Mouse (Mus musculus) adrenal gland, adult (tissue): Measurements from ENCODE around the gene Parvb.

Experiments used
- DNase-seq, 2 experiments: peaks; one replicate each; pipeline ENCODE4 v3.0.0; 2022 to 2023; ENCODE audit warnings: low spot score in 1 of 2; ENCODE audit not compliant: inconsistent age in 2 of 2

The Parvb gene

GRCm38 (mm10) chr15:84254387-84254786 is 22.5 kb downstream of the Parvb start:
- no peak for DNase-seq

GRCm38 (mm10) chr15:84256254-84256850 is 24.5 kb downstream of the Parvb start:
- DNase-seq, result no peak

- DNase-seq, result no peak
These were observed 25.0 kb downstream of the Parvb start for GRCm38 (mm10) chr15:84256864-84257263.

DNA sequence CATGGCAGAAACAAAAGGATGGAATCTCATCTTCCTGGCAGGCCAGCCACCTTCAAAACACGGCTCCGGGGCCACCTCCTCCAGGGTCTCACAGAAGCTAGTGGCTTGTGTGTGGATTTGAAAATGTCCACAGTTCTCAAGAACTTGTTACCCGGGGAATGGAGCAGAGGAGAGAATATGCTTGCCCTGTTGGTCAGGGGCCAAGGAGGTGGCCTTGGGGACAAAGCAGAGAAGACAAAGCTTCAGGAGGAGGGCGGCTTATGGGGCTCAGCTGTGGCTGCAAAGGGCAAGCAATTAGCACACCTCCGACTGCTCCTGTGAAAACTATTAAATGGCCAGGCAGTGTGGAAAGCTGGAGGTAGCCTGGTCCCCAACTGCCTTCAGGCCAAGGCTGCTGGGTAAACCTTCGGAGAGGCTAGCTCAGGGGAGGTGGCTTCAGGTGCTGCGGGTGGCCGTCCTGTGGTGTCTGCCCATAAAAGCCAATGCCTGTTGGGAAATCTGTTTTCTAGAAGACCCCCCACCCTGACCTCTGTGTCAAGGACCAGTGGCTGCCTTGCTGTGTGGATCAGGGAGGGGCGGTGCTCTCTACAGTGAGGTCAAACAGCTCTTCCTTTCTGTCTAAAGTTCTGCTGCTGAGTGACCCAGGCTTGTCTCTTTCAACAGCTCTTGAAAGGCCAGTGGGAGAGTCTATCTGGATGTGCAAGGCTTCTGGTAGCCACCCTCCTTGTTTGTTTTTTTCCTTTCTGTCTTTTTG is 26.9 kb downstream of the Parvb start:
- DNase-seq, result peak; percentile 48 to 73

DNA sequence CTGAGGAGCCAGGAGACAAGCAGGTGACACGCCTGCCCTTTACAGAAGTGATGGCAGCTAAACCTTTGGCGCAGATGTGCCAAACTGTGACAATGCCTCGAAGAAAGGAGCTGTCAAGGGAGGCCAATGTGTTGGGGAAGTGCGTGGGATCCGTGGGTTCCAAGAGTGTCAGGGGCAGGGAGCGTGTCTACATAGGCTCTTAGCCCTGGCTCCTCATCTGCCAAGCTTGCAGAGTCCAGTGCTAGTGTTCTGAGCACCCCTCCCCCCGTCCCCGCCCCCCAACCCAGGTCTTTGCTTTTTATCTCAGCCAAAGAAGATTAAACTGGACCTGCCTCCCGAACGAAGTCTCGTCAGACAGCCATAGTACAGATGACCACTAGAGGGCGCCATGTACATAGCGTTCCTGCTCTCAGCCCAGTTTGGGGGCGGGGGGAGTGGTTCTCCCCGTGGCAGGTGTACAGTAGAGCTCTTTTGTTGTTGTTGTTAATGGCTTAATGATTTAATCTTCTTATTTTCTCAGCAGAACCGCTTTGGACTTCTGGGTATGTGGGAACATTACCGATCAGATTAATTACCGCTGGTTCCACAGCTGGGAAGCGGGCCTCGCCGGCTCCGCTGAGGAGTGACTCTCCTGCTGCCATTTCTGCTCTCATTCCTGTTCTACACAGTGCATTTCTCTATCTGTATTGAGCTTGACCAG is 28.4 kb downstream of the Parvb start:
- DNase-seq, result peak; percentile 75 to 92

DNA sequence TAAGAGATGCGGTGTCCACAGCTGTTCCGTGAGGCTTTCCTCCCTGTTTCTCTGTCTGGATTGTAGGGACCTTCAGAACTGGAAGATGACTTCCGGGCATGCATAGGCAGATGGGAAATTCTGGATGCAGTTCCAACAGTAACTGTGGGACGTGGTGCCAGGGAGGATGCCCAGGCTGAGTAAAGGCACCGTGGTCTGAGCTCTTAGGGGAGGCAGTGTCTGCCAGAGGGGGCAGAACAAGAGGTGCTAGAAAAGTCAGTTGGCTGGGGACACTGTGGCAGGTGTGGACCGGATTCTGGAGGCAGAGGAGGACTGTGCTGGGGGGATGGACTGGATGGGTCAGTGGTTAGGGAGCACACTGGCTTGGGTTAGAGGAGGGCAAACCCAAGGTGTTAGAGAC is 30.8 kb downstream of the Parvb start:
- DNase-seq, result peak in 1 of 2 experiments; percentile 27

GRCm38 (mm10) chr15:84263573-84263972 is 31.7 kb downstream of the Parvb start:
- no peak for DNase-seq

DNA sequence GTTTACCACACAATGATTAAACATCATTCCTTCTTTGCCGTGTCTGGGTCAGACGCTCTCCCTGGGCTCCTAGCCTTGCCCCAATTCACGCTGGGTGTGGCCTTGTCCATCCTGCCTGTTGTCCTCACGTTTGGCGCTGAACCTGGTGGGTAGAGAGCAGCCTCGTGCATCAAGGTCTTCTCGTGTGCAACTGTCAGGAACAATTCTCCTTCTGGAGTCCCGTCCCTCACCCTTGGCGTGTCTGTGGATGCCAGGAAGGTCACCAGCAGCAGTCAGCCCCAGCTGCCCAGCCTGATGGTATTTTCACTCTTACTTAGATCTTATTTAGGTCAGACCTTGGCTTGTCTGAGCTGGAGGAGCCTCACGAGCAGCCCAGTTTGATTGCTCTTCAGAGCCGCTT is 33.3 kb downstream of the Parvb start:
- DNase-seq, result peak; percentile 70 to 87

- no peak for DNase-seq
These were observed 34.4 kb downstream of the Parvb start for GRCm38 (mm10) chr15:84266290-84266689.

DNA sequence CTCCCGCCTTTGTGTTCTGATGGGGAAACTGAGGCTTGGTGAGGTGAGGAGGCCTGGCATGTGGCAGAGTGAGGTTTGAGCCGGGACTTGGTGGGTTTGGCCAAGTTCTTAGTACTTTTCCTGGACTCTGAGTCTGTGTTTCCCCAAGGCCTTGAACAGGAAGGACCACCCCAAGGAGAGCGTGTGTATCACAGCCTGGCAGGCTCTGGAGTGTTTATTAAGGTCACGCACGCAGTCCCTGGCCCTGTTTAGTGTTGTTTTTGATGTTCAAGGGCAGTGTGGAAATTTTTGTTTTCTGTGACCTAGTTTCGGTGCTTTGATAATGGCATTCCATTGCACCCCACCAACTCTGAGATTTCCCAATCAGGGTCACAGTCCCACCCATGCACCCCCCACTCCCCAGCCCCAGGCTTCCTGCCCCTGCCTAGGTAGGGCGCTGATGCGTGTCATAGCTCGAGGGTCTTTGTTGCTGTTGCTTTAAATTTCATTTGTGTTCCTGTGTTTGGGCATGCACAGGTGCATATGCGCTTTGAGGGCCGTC is 35.9 kb downstream of the Parvb start:
- DNase-seq, result peak; percentile 65 to 87

DNA sequence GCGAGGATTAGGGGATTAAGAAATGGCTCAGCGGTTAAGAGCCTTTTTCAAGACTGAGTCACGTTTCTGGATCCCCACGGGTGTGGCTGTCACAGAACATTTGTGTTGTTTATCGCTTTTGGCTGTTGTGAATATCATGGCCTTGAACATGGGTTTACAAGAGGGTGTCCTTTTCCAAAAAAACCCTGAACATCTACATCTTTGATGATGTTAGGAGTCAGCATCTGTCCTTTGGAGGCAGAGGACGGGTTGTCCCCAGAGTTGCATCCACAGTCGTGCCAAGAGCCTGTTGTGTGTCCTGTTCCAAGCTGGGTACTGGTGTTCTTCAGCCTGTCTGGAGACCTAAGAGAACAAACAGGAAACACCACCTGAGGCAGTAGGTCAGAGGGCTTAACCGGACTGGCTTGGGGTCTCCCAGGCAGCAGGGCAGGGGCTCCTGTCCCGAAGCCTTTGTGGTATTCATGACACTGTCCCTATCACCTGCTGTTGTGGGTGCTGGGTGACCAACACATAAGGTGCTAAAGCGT is 37.3 kb downstream of the Parvb start:
- peak; percentile 54 to 71 for DNase-seq

DNA sequence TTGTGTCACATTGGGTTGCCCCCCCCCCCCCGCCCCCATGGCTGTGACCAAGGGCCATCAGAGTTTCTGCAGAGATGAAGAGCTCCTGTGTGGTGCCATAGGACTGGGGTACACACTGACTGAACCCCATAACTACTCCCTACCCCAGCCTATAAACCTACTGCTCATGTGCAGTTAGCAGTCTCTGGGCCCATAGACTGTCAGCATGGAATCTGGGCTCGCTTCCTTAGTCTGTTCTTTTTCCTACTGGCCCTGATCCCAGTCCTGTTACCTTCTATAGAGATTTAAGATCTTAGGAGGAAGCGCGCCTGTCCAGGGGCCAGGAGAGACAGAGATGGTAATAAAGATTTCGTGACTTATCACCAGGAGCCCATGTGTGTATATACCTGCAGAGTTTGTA is 38.2 kb downstream of the Parvb start:
- DNase-seq, result no peak

GRCm38 (mm10) chr15:84270463-84270862 is 38.6 kb downstream of the Parvb start:
- DNase-seq, result no peak

- no peak for DNase-seq
These were observed 44.2 kb downstream of the Parvb start for GRCm38 (mm10) chr15:84276066-84276465.

DNA sequence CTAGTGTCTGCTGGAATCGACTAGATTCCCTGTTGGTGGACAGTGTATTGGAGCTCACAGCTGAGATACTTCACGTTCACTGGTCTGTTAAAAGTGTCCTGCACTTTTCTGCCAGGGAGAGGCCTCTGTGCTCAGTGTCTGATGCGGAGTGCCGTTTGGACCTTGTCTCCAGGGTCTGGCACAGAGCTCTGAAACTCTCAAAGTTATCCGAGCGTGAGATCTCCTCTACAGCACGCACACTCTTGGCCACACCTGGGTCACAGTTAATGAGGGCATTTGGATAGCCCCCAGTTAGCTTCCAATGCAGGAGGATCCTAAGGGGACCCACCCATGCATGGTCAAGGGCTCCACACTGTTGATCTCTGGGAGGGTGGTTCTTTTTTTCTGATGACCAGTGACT is 46.2 kb downstream of the Parvb start:
- no peak for DNase-seq

DNA sequence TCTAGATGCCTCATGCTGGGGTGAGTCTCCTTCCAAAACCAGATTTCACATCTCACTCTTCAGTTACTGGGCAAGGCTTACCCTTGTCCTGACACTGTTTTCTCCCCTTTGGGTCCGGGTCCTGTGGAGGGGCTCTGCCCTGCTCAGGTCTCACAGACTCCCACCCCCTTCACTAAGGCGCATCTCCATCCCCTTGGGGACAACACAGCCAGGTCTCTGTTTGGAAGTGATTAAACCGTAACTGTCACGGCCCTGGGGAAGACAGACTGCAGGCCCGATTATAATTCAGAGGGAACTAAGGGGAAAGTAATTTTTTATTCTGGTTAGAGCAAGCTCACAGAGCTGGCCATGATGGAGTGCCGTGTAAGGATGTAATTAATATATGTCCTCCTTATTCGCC is 46.8 kb downstream of the Parvb start:
- DNase-seq, result no peak

GRCm38 (mm10) chr15:84280309-84280708 is 48.5 kb downstream of the Parvb start:
- no peak for DNase-seq

DNA sequence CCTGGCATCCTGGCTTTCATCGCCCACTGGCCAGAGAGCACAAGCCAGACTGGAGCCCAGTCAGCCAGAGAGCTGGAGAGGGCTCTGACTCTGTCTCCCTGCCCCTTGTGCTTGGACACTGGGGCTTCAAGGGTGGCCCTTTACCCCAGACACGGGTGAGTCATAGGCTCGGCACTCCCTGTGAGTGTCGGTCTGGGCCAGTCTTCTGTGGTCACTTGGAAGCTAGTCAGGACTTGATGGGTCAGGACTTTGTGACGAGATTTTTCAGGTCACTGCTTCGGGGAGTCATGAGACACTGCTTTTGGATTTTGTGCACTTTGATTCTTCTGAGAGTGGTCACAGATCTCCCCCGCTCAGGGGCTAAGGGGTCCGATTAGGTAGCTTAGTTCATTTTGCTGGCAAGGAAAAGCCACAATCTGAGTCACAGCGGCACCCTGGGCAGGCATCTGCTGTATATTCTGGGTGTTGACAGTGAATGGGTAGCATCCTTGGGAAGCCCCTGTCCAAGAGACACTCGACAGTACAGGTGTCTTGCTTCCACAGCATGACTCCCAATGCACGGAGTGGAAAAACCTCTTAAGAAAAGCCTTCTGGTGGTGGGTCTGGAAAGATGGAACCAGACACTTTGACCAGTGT is 49.0 kb downstream of the Parvb start:
- peak; percentile 78 to 80 for DNase-seq

GRCm38 (mm10) chr15:84282206-84283085 is 50.6 kb downstream of the Parvb start:
- no peak for DNase-seq

DNA sequence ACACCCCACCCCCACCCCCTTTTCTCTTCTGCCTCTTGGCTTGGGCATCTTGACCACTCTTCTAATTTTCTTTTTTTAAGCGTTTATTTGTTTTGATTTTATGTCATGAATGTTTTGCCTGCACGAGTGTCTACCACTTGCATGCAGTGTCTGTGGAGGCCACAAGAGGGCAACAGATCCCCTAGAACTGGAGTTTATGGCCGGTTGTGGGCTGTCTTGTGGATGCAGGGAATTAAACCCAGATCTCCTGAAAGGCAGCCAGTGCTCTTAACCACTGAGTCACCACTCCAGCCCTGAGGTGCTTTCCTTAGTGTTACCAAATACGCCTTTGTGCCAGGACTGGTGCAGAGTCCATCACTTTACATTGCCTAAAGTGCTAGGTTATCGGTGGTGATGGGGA is 52.2 kb downstream of the Parvb start:
- peak in 1 of 2 experiments; percentile 78 for DNase-seq
